Mouse (Mus musculus): Measurements from ENCODE around the gene Trio.

- TF ChIP-seq POLR2A (IDR thresholded peaks at IDR 0.05; ENCODE audit: low read depth, low read length) (no peak), CTCF (IDR thresholded peaks at IDR 0.05; ENCODE audit: borderline replicate concordance, insufficient read depth, low read length) (no peak)
Measured at GRCm38 (mm10) chr15:27822461-27822860, 203.2 kb downstream of the Trio start.

Measured in embryonic fibroblast, embryonic 13.5 days (primary cell).